12 mouse cellular contexts compared by ENCODE assay signal in genomic region chr10:112105785-112106184, GRCm38 (mm10). TPM values are rescaled to one million over a fixed set of nuclear protein-coding genes. Genes with fewer than 3 reads are reported as not detected.
DNase-seq lines count a peak whose midpoint lies in the region; ATAC-seq and TF ChIP-seq lines count a peak whose summit lies in the region.
"Not testable (repeated sequence)": the region's sequence is repeated elsewhere in the genome, so short reads cannot be mapped to it uniquely, and the experiment has no call there.
"Had no signal": no experiment of that assay in that cellular context is flagged by ENCODE, and none has a peak within 500 bp of the region (broad histone marks: within the 10 kb centered on the region; RNA-seq: fewer than 3 reads in every experiment).

No protein-coding gene starts in this region.

- H3K27me3 ChIP-seq in heart, adult 2 months (ENCODE audit: control insufficient read depth, insufficient read depth, low read length); liver, adult 2 months (ENCODE audit: control insufficient read depth, insufficient read depth, low read length): not testable (repeated sequence)

- H3K4me3 ChIP-seq in heart, adult 2 months; liver, adult 2 months (ENCODE audit: insufficient read depth, low read depth, low read length): not testable (repeated sequence)

- H3K9ac ChIP-seq in heart, adult 2 months (ENCODE audit: low read depth, low read length); liver, adult 2 months (ENCODE audit: low read depth, low read length): not testable (repeated sequence)

- TF ChIP-seq POLR2A in heart, adult 2 months (IDR thresholded peaks at IDR 0.05; ENCODE audit: insufficient read depth, low read depth, low read length); liver, adult 2 months (IDR thresholded peaks at IDR 0.05; ENCODE audit: extremely low read depth, insufficient read depth, low read length): not testable (repeated sequence)

- TF ChIP-seq EP300 in heart, adult 2 months (IDR thresholded peaks at IDR 0.05; ENCODE audit: insufficient read depth, low read depth, low read length) = not testable (repeated sequence)

- not testable (repeated sequence) for H3K4me1 ChIP-seq in heart, adult 2 months (ENCODE audit: control insufficient read depth, insufficient read depth, low read length); liver, adult 2 months (ENCODE audit: control insufficient read depth, insufficient read depth, low read length)

- H3K27ac ChIP-seq in heart, adult 2 months; liver, adult 2 months (replicated peaks; ENCODE audit: insufficient read depth, low read depth, low read length): not testable (repeated sequence)

- peak; percentile 39 to 43 for DNase-seq in adrenal gland, postnatal 36 days
- peak; percentile 48 for DNase-seq in embryo, embryonic 9.5 days (ENCODE audit: extremely low spot score)
- DNase-seq in heart, adult 2 months = peak; percentile 26 to 56
- DNase-seq in kidney, postnatal 36 days = peak; percentile 32 to 78
- DNase-seq in liver, adult 2 months (ENCODE audit: extremely low read depth, low read depth, low spot score) = peak; percentile 4
- peak; percentile 54 for DNase-seq in neural tube, embryonic 10.5 days (ENCODE audit: extremely low spot score, low spot score)
- peak; percentile 70 for DNase-seq in testis, postnatal 10 days (ENCODE audit: low spot score)

- TF ChIP-seq CTCF in heart, adult 2 months (IDR thresholded peaks at IDR 0.05) = peak; percentile 80
- TF ChIP-seq CTCF in liver, adult 2 months (IDR thresholded peaks at IDR 0.05; ENCODE audit: low read depth, low read length) = peak; percentile 75

- intact Hi-C loops in heart, adult 2 months (cut with DNase I) = loop anchor here (2.0 to 5.0 kb wide), 2 partner anchors 43 to 129 kb away; partner anchors contain the start of gene Glipr1l1

- H3K36me3 ChIP-seq in heart, adult 2 months (ENCODE audit: control insufficient read depth, insufficient read depth, low read length); liver, adult 2 months (ENCODE audit: control insufficient read depth, insufficient read depth, low read length): not testable (repeated sequence)

- not testable (repeated sequence) for H3K79me2 ChIP-seq in heart, adult 2 months (replicated peaks; ENCODE audit: control insufficient read depth, insufficient read depth, low read length); liver, adult 2 months (ENCODE audit: control insufficient read depth, insufficient read depth, low read length)

- WGBS in heart, adult 2 months = 2% methylated on average over 5 of the region's 5 CpGs
- 10% methylated on average over 5 of the region's 5 CpGs for WGBS in liver, adult 2 months

- peak; percentile 56 for ATAC-seq in CD4-positive, CD25-positive, alpha-beta regulatory T cell, adult 4 months

RNA-seq across cellular contexts. Expression of gene Glipr1l2, which starts 22.6 kb away (rescaled TPM):
- under 1 TPM in 1 of 2 experiments, not detected in 1; 0.47 TPM for polyA plus RNA-seq in CD4-positive, CD25-positive, alpha-beta regulatory T cell, adult 4 months (2017; shearing (Covaris generic))
- total RNA-seq in adrenal gland, postnatal 36 days (2021) = not detected
- total RNA-seq in heart, adult 2 months (2021) = not detected
- not detected in 2 replicates for polyA plus RNA-seq in heart, adult 2 months (2012; rRNA removed)
- total RNA-seq in liver, adult 2 months (2014; rRNA removed) = not detected in 2 replicates
- polyA plus RNA-seq in liver, adult 2 months (2012; rRNA removed) = not detected in 2 replicates
- total RNA-seq: adrenal gland, adult 8-10 months had no signal
- polyA plus RNA-seq: heart, embryonic 11.5 days; lung, embryonic 15.5 days; stomach, embryonic 14.5 days had no signal

RNA-seq across cellular contexts. Expression of gene Glipr1l1, which starts 45.8 kb away (rescaled TPM):
- not detected for polyA plus RNA-seq in CD4-positive, CD25-positive, alpha-beta regulatory T cell, adult 4 months (2017; shearing (Covaris generic))
- total RNA-seq in adrenal gland, postnatal 36 days (2021) = not detected
- not detected for total RNA-seq in heart, adult 2 months (2021)
- polyA plus RNA-seq in heart, adult 2 months (2012; rRNA removed) = not detected in 2 replicates
- total RNA-seq in liver, adult 2 months (2014; rRNA removed) = not detected in 2 replicates
- polyA plus RNA-seq in liver, adult 2 months (2012; rRNA removed) = not detected in 2 replicates
- total RNA-seq: adrenal gland, adult 8-10 months had no signal
- polyA plus RNA-seq: heart, embryonic 11.5 days; lung, embryonic 15.5 days; stomach, embryonic 14.5 days had no signal

RNA-seq across cellular contexts. Expression of gene Glipr1l3, which starts 54.3 kb away (rescaled TPM):
- not detected for polyA plus RNA-seq in CD4-positive, CD25-positive, alpha-beta regulatory T cell, adult 4 months (2017; shearing (Covaris generic))
- not detected for total RNA-seq in adrenal gland, postnatal 36 days (2021)
- not detected for total RNA-seq in heart, adult 2 months (2021)
- polyA plus RNA-seq in heart, adult 2 months (2012; rRNA removed) = not detected in 2 replicates
- not detected in 2 replicates for total RNA-seq in liver, adult 2 months (2014; rRNA removed)
- not detected in 2 replicates for polyA plus RNA-seq in liver, adult 2 months (2012; rRNA removed)
- total RNA-seq: adrenal gland, adult 8-10 months had no signal
- polyA plus RNA-seq: heart, embryonic 11.5 days; lung, embryonic 15.5 days; stomach, embryonic 14.5 days had no signal

RNA-seq across cellular contexts. Expression of gene Caps2, which starts 57.6 kb away (rescaled TPM):
- polyA plus RNA-seq in CD4-positive, CD25-positive, alpha-beta regulatory T cell, adult 4 months (2017; shearing (Covaris generic)) = not detected
- total RNA-seq in adrenal gland, postnatal 36 days (2021) = not detected
- total RNA-seq in heart, adult 2 months (2021) = not detected
- not detected in 2 replicates for polyA plus RNA-seq in heart, adult 2 months (2012; rRNA removed)
- total RNA-seq in liver, adult 2 months (2014; rRNA removed) = not detected in 2 replicates
- polyA plus RNA-seq in liver, adult 2 months (2012; rRNA removed) = not detected in 2 replicates
- total RNA-seq: adrenal gland, adult 8-10 months had no signal

Comparison
In these comparisons a context has a peak if more than half of its experiments do, and no peak if none do; other contexts are left out.
1. DNase-seq: peak in every context shown above with its lines; median percentile 70 in testis, postnatal 10 days; 55 in kidney, postnatal 36 days; 54 in neural tube, embryonic 10.5 days; 48 in embryo, embryonic 9.5 days; 41 in adrenal gland, postnatal 36 days; 41 in heart, adult 2 months; 4 in liver, adult 2 months.